Mouse (Mus musculus) leukemia stem cell, adult 10-12 weeks (primary cell): ENCODE measurements around the gene Lcn11. TPM values are rescaled to one million over a fixed set of nuclear protein-coding genes. Genes with fewer than 3 reads are reported as not detected.

Source experiments
- polyA plus RNA-seq: library from polyadenylated mRNA; stranded (reverse); fragments of >175 nt; gene quantifications from 2 replicates; pipeline ENCODE4 v1.2.3, GENCODE M21; 2012; ENCODE audit warnings: low replicate concordance

The Lcn11 gene
- polyA plus RNA-seq = not detected in 2 replicates

DNA sequence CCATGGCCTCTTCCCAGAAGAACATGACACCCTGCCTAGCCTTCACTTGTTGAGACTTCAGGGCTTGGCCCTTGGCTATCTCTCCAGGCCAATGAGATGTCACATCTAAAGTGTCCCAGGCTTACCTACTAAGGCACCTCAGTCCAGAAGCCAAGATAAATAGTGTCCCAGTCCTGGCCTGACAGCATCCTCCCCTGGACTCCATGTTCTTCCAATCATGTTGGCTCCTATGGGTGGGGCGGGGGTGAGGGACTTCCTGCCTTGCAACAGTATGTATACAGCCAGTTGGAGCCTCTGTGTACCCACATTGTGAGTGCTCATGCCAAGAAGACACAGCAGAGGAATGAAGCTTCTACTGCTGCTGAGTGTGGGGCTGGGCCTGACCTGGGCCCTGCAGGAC is at the start of gene Lcn11:
Lcn11 (plus strand) TSS at position 301 of the 400 bp plus-strand sequence.

DNA sequence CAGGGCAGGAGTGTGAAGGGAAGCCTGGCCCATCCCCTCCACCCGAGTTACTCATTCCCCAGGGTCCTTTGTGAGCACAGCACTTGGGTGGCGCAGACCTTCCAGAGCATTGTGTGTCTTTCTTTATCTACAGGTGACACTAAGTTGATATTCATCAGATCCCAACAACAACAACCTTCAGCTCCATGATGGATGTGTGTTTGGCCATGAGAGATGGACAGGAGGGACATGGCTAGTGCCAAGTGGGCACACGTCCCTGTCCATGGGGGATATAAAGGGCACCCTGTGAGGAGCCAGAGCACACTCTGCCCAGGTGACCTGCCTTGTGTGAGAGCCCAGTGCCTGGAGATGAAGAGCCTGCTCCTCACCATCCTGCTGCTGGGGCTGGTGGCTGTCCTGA is 40.1 kb upstream of the Lcn11 start, which contains the start of gene Obp2b:
Obp2b (plus strand) TSS at position 301 of the 400 bp plus-strand sequence.

DNA sequence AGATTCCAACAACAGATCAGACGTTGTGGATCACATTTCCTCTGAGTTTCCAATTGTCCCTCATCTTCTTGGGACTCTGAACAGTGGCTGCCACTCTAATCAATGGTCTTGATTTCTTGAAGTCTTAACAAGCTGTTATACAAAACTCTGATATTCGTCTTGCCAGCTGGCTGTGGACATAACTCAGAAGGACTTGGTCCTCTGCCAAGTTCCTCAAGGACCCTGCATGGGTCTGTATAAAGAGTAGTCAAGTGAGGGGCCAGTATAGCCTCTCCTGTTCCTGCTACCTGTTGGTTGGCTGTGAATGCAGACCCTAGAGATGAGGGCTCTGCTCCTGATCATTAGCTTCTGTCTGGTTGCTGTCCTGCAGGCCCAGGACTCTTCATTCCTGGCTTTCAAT is 11.5 kb upstream of the Lcn11 start, which contains the start of gene Lcn3:
Lcn3 (plus strand) TSS at position 301 of the 400 bp plus-strand sequence.

DNA sequence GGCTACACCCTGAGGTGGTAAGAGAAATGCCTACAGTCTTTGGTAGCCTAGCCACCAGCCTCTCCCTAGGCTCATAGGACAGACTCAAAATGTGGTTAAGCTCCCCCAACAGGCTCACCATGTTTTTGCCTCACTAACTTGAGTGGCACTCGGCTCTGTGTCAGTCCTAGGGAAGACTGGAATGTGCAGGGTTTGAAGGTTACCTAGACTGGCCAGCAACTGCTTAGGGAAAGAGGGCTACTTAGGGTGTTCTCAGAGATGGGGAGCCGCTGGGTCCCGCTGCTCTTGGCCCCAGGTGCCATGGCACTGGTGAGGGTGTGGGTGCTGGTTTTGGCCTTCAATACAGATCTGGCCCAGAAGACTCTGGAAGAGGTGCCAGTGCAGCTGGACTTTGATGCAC is 5.1 kb downstream of the Lcn11 start, which contains the start of gene Gm13539:
Gm13539 (plus strand) TSS at position 301 of the 400 bp plus-strand sequence.

DNA sequence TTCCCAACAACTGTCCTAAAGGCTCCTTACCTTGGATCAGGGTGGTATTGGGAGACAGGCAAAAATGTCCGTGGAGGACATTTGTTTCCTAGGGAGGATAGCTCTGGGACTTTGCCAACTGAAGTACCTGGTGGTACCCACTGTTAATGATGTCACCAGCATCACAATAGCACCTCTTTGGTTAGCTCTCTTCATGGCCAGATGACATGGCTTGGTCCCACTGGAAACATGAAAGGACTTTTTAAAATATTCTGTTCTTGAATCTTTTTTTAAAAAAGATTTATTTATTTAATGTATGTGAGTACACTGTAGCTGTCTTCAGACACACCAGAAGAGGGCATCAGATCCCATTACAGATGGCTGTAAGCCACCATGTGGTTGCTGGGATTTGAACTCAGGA is 38.9 kb downstream of the Lcn11 start, which contains the start of gene Glt6d1:
Glt6d1 (minus strand) TSS at position 101 of the 400 bp plus-strand sequence.

DNA sequence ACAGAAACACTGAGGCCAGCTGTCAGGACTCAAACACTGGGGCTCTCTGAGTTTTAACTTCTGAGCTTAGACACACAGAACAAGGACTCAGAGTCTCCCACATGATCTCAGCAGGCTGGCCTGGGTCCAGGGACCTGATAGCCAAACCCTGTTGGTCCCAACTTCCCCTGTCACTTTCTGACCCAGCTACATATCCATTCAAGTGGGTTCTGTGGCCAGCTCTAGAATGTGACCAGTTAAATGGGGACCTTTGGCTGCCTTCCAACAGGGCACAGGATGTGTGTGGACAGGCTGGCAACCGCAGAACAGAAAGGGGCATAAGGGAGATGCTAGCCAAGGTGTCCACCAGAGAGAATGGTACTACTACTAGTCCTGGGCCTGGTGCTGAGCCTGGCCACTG is 46.0 kb downstream of the Lcn11 start, which contains the start of gene Lcn9:
Lcn9 (plus strand) TSS at position 348 of the 400 bp plus-strand sequence.

Other genes with a start within 250 kb of the Lcn11 start
- gene Traf2, start 230.1 kb upstream of the Lcn11 start, polyA plus RNA-seq = 3.7 and 9.7 TPM in 2 replicates
- gene Edf1, start 219.2 kb upstream of the Lcn11 start, polyA plus RNA-seq = 336 and 839 TPM in 2 replicates
- gene Mamdc4, start 202.2 kb upstream of the Lcn11 start, polyA plus RNA-seq = 0.48 and 1.4 TPM in 2 replicates
- 1.0 and 2.6 TPM in 2 replicates for gene Phpt1, start 201.8 kb upstream of the Lcn11 start, polyA plus RNA-seq
- gene Ajm1, start 195.3 kb upstream of the Lcn11 start, polyA plus RNA-seq = 3.0 and 3.9 TPM in 2 replicates
- 67.9 and 125 TPM in 2 replicates for gene Rabl6, start 168.5 kb upstream of the Lcn11 start, polyA plus RNA-seq
- not detected in 2 replicates for gene Ccdc183, start 159.3 kb upstream of the Lcn11 start, polyA plus RNA-seq
- 1.6 and 4.4 TPM in 2 replicates for gene Tmem141, start 155.0 kb upstream of the Lcn11 start, polyA plus RNA-seq
- gene Fcna, start 149.0 kb upstream of the Lcn11 start, polyA plus RNA-seq = 41.7 and 86.1 TPM in 2 replicates
- not detected in 2 replicates for gene Lcn8, start 123.9 kb upstream of the Lcn11 start, polyA plus RNA-seq
- not detected in 2 replicates for gene Lcn5, start 119.1 kb upstream of the Lcn11 start, polyA plus RNA-seq
- gene Lcn6, start 100.2 kb upstream of the Lcn11 start, polyA plus RNA-seq = not detected in 2 replicates
- not detected in 2 replicates for gene Lcn10, start 94.3 kb upstream of the Lcn11 start, polyA plus RNA-seq
- not detected in 2 replicates for gene Obp2a, start 77.0 kb upstream of the Lcn11 start, polyA plus RNA-seq
- gene Bmyc, start 70.3 kb upstream of the Lcn11 start, polyA plus RNA-seq = 22.3 and 63.5 TPM in 2 replicates
- not detected in 2 replicates for gene Obp2b, start 40.0 kb upstream of the Lcn11 start, polyA plus RNA-seq
- not detected in 2 replicates for gene Lcn3, start 11.4 kb upstream of the Lcn11 start, polyA plus RNA-seq
- gene Gm13539, start 5.2 kb downstream of the Lcn11 start, polyA plus RNA-seq = not detected in 2 replicates
- gene Glt6d1, start 38.8 kb downstream of the Lcn11 start, polyA plus RNA-seq = not detected in 2 replicates
- gene Lcn9, start 46.1 kb downstream of the Lcn11 start, polyA plus RNA-seq = not detected in 2 replicates
- not detected in 2 replicates for gene Sohlh1, start 70.2 kb downstream of the Lcn11 start, polyA plus RNA-seq
- 0.08 TPM in 1 of 2 replicates, not detected in the other for gene Kcnt1, start 86.7 kb downstream of the Lcn11 start, polyA plus RNA-seq
- 4.2 and 12.4 TPM in 2 replicates for gene Camsap1, start 206.3 kb downstream of the Lcn11 start, polyA plus RNA-seq
- 331 and 343 TPM in 2 replicates for gene Ubac1, start 244.7 kb downstream of the Lcn11 start, polyA plus RNA-seq